Mouse (Mus musculus) gastrocnemius, adult 18-20 months (tissue): Measurements from ENCODE around the gene Zfp213. TPM values are rescaled to one million over a fixed set of nuclear protein-coding genes. Genes with fewer than 3 reads are reported as not detected.
"Not testable (repeated sequence)": the region's sequence is repeated elsewhere in the genome, so short reads cannot be mapped to it uniquely, and the experiment has no call there.

Source experiments
- DNase-seq: peaks from one replicate; pipeline ENCODE4 v3.0.0; 2021; ENCODE audit warnings: low spot score
- long read RNA-seq, 2 experiments: library from polyadenylated mRNA; stranded (forward); transcript quantifications; one replicate each; pipeline ENCODE4 v2.0.0; 2021
- total RNA-seq, 2 experiments: library from RNA; stranded (reverse); gene quantifications; 2 replicates each; pipeline ENCODE4 v1.2.3; 2021

The Zfp213 gene
- 1 to 10 TPM; 2.1 to 2.8 TPM for total RNA-seq
- long read RNA-seq, experiment 1, transcript Zfp213-201 (6 exons, 2,686 nt) = major isoform, 6 of 10 reads
- long read RNA-seq, experiment 1, partial matches to known transcripts = 1 of 10 reads
- long read RNA-seq, experiment 1, other reads (novel, unspliced or antisense) = 3 of 10 reads
- long read RNA-seq, experiment 2, transcript Zfp213-201 (6 exons, 2,686 nt) = major isoform, 6 of 8 reads
- long read RNA-seq, experiment 2, partial matches to known transcripts = 1 of 8 reads
- long read RNA-seq, experiment 2, other reads (novel, unspliced or antisense) = 1 of 8 reads

DNA sequence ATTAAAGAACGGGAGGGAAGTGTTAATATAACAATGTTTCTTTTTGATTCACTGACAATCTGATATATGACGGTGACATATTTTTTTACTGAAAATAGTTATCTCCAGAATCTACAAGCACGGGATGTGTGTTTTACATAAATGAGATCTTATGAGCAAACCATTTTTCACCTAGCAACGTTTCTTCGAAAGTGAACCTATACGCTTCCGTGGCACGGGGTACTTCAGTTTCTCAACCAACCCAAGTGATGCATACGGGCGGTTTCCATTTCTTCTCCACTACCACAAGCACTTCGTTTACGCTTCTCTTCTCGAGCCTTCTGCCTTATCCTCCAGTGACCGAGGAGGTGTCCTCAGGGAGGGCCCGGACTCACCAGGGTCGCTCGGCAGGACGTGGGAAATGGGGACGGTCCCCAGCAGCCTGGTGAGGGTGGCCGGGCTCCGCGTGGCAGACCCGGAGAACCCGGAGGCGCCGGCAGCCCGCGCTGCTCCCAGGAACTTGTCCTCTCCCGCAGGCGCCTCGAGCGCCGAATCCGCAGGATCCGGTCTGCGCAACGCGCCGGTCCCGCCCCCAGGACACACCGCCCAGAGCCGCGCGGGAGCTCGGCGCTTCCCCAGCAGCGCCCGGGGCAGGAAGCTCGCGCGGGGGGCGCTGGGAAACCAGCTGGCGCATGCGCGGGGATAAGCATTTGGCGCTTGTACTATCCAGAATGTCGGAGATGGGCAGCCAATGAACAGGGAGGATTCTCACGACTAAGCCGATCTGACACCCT lies at the start of gene Zfp213:
Gene Zfp213 (minus strand): TSS at position 644 of the 773 bp plus-strand sequence.
- peak; percentile 95 for DNase-seq

DNA sequence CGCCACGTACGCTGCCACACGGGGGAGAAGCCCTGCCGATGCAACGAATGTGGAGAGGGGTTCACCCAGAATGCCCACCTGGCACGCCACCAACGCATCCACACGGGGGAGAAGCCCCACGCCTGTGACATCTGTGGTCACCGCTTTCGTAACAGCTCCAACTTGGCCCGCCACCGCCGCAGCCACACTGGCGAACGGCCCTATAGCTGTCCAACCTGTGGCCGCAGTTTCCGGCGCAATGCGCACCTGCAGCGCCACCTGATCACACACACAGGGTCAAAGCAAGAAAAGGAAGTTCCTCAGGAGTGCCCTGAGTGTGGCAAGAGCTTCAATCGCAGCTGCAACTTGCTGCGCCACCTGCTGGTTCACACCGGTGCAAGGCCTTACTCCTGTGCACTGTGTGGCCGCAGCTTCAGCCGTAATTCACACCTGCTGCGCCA lies 46.3 kb upstream of the Zfp213 start:
- DNase-seq = peak; percentile 30

DNA sequence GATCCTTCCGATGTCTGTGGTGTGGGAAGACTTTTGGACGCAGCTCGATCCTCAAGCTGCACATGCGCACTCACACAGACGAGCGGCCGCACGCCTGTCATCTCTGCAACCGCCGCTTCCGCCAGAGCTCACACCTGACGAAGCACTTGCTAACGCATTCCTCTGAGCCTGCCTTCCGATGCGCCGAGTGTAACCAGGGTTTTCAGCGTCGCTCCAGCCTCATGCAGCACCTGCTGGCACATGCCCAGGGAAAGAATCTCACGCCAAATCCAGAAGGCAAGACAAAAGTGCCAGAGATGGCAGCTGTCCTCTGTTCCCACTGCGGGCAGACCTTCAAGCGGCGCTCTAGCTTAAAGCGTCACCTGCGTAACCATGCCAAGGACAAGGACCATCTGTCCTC lies 45.6 kb upstream of the Zfp213 start:
- DNase-seq = no peak

DNA sequence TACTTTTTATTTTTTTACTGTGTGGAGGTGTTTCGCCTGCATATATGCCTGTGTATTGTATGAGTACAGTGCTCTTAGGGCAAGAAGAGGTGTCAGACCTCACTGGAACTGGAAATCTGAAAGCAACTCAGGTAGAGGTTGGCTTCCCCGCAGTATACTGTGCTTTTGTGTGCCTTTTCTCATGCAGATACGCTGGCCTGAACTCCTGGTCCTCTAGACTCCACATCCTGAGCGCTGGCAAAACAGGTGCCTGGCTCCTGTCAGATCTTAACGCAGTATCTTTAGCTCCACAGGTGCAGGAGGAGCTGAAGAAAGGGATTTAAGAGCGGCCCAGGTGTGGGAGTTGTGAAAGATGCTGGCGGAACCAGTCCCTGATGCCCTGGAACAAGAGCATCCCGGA lies 41.2 kb upstream of the Zfp213 start:
- DNase-seq = no peak

DNA sequence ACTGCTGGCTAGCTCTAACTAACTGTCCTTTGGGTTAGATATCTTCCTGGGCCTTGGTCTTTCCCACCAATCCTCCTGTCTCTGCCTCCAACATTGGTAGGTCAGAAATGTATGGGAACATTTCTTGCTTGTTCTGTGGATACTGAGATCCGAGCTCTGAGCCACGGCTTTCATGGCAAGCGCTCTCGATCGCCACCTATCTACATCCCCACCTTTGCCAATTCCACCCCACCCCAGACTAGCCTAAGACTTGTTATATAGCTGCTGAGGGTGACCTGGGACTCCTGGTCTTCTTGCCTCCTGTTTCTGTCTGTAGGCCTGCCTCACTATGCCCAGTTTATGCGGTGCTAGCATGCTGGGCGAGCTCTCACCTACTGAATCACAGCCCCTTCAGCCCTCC lies 40.4 kb upstream of the Zfp213 start:
- DNase-seq = no peak

DNA sequence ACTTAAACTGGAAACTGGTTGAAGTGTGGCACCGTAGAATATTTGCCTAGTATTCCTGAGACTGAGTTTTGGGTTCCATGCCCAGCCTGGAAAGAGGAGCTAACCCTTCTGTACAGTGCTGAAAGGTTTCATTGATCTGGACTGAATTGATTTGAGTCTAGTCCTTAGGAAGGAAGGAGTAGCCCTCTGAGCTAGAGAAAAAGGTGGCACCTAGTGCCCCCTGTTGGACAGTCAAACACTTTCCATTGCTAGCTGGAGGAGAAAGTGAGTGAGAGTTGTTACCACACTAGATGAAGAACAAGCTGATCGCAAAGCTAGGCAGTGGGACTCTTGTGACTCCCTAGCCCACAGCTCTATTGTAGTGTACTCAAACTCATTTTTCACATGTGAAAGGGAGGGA lies 39.5 kb upstream of the Zfp213 start:
- DNase-seq = no peak

DNA sequence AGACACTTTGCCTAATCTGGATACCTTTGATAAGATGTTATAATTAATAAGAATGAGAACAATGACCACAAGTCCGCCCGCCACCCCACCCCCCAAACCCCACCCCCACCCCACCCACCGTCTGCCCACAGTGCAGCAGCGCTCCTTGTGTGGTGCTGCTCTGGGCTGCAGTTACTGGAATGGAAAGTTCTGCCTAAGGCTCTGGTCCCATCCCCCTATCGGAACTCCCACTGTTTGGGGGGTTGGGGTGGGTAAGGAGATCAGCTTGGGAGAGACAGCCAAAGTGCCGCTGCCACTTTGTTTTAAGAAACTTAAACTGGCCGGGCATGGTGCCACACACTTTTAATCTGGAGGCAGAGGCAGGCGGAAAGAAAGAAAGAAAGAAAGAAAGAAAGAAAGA lies 39.0 kb upstream of the Zfp213 start:
- no peak for DNase-seq

DNA sequence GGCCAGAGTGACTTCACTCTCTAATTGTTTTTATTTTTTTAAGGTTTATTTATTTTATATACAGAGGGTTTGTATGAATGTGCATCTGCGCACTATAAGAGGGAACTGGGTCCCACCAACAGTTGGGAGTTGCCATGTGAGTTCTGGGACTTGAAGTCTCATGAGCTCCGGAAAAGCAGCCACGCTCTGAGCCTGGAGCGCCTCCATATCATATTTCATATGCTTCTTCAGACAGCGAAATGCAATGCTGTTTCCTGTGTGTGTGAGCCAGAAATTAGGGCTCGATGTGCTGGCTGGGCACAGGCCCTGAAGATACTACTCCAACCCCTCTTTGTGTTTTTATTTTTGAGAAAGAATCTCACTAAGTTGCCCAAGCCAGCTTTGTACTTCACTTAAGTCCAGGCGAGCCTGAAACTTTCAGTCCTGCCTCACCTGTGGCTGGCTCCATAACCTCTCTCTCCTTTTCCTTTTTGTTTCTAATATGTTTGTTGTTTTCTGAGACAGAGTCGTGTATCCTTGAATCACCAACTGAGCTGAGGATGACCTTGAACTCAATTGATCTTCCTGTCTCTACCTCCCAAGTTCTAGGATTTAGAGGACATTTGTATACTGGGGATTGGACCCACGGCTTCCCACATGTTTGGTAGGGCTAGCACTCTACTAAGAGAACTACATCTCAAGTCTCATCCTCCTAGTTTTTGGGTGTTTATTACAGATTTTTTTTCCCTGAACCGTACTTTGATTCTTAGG lies 38.0 kb upstream of the Zfp213 start:
- DNase-seq = no peak

DNA sequence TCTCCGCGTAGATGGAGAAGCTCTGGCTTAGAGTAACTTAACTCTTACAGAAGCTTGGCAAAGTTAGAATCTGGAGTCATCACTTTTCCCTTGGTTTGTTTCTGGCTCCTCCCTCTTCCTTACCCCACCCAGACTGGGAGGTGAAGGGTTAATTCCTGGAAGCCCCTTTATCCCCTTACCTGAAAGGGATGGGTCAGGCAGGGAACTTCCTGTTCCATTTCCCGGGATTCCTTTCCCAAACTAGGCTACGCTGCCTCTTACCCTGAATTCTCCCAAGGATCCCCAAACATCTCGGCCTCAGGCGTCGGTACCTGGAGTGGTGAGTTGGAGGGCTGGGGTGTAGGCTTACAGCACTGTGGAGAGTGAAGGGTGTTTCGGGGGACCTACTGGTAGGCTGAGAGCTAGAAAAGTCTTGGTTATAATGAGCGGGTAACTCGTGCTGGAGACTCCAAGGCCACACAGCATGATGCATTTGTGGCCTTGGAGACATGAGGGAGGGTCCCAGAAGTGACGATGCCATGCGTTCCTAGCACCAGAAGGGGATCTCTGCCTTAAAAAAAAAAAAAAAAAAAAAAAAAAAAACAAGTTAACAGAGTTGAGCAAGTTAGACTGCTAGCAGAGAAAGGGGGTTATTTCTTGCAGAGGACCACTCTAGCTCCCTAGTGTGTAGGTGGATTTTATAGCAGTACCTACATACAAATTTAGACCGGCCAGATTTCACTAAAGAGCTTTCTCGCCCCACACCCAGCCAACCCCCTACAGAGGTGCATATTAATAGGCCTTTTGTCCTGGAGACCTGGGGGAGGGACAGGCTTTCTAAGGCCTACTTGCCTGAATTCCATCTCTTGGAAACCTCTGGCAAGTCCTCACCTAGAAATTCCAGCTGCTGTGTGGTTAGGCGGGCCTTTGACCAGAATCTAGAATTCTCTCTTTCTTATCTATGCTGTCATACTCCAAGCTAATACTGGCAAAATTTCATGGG lies 36.9 kb upstream of the Zfp213 start, which contains the start of gene Zscan10:
Gene Zscan10 (plus strand): TSS at position 216 of the 982 bp plus-strand sequence.
- no peak for DNase-seq

DNA sequence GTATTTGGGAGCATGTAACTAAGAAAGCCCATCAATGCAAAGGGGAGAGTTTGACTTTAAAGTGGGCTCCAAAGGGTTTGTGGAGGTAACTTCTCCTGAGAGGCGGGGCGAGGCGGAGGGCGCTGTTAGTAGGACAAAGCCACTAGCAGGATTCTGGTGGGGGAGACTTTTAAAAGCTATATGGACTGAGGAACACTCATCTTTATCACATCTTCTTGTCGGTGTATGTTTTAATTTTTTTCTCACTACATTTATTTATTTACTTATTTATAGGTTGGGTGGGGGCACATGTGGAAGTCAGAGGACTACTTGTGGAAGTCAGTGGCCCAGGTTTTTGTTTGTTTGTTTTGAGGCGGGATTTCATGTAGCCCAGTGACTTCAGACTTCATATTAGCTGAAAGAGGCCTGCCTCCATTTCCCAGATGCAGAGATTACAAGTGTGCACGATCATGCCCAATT lies 35.6 kb upstream of the Zfp213 start:
- no peak for DNase-seq

DNA sequence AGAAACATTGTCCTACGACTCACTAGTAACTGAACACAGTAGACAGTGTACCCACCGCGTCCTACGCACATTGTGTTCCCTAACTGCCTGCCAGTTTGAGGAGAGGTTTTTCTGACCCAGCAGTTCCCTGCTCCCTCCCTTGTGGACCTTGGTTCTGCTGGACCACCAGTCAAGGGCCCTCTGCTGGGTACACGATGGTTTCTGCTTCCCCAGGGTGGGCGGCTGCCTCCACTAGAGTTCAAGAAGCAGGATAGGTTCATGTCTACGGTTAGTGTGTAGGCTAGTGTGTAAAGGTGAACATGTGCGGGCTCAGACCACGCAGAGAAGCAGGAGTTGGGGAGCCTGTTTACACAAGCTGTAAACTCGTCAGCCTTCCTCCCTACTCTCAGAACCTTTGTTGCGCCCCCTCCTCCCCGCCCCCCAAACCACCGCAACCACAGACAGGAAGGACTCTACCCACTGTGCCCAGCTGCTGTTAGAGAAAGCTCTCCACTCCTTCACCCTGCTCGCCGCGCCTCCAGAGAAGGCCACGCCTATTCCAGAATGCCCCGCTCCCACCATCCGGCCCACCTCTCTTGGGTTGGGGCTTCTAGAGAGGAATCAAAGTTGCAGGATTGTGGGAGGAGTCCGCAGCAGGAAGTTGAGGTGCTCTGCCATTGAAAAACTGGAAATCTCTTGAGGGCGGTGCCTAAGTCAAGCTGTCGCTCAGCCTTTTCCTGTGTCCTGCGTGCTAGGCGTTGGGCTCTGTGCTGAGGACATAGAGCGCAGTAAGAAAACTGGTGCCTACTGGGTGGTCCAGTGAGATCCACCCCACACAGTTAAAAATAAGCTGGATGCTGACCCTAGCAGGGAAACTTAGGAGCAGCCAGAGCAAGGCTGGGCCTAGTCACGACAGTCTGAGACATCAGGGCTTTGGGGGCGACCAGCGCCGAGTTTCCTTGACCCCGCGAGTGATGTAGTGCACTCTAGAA lies 34.8 kb upstream of the Zfp213 start, which contains the start of gene Zfp13:
Gene Zfp13 (minus strand): TSS at position 906 of the 971 bp plus-strand sequence.
- DNase-seq = peak; percentile 83

DNA sequence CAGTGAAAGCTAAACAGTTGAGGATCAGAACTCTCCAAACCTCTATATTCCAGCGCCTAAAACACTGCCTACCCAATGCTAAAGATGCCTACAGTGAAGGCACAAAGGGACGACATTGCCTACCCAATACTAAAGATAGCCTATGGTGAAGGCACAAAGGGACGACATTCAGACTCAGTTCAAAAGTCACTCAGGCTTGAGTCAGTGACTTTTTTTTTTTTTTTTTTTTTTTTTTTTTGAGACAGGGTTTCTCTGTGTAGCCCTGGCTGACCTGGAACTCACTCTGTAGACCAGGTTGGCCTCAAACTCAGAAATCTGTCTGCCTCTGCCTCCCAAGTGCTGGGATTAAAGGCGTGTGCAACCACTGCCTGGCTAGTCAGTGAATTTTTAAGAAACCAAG lies 31.1 kb upstream of the Zfp213 start:
- DNase-seq = not testable (repeated sequence)

DNA sequence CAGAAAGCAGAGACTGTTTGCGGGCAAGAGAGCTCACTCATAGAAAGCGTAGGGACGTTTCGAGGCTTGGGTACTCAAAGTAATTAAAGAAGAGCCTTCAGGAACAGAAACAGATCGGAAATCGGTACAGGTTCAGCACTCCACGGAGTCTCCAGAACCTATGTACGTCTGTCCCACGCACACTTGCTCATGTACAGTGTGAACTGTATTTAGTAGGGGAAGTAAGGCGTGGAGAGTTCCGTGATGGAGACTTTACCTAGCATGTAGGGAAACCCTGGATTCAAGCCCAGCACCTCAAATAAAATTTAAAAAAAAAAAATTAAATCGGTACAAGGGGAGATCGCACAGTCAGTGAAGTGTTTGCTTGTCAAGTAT lies 28.9 kb upstream of the Zfp213 start:
- no peak for DNase-seq

DNA sequence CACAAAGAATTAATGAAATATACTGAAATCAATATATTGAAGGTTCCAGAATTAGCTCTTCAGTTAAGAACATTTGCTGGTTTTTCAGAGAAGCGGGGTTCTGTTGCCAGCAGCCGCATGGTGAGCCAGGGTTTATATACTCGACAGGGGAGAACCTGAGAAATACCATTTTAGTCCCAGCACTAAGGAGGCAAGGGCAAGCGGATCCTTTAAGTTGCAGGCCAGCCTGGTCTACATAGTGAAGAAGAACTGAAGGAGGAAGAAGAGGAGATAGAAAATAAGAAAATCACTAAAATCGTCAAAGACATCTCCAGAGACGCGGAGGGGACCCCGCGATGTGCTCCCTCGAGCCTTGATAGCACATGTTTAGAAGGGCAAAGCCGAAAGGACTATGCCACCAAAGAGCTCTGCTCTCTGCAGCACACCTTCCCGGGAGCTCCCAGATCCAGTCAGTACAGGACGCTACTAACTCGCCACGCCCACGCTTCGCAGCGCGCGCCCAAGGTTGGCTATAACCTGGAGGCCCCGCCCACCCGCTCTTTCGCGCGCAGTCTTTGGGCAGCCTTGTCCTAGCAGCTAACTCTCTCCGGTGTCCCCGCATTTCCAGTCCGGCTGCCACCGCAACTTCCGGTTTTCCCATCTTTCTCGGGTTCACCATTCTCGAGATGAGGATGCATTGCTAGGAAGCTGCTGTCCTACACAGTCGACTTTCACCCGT lies 28.3 kb upstream of the Zfp213 start:
- DNase-seq = peak; percentile 93

DNA sequence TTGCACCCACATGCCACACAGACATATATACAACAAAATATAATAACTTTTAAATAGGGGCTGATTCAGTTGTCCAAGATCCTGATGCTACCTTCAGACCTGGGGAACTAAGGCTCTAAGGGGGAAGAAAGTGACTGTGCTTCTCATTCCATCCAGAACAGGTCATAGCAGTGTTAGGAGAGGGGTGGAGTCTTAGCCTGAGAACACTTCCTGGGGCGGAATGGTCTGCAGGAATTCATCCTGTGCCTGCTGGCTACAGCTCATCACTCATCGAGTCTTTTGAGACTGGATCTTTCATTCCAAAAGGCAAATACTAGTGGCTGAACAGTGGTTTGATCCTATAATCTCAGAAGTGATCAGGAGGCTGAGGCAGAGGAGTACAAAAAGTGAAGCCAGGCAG lies 23.2 kb upstream of the Zfp213 start:
- DNase-seq = no peak

DNA sequence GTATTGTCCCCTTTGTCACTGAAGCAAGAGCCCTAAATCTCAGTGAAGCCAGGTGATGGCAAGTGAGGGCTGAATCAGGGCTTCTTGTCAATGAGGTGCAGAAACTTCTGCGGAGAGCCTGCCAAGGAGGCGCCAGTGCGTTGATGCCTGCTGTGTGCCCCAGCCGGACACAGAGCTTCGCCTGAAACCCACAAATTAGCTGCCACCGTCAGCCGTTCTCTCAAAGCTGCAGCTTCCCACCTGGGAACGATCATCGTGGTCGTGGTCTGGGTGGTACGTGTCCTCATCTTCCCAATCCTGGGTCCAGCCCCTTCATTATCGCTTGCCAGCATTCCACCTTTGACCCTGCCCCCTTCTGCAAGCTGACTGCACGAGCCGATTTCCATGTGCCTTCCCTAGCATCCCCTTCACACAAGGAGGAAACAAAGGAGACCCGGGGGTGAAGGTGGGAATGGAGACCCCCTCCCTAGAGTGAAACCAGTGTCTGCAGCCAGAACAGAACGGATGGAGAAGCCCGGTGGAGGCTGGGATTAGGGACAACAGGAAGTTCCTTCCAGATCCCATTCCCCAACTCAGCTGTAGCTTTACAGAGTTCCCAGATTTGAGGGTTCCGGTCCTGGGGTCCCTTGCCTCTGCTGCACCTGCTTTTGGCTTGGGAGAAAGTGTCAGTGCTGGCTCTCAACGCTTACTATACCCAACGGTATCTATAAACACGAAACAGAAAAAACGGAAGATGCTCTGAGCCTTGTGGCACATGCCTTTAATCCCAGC lies 21.9 kb upstream of the Zfp213 start:
- peak; percentile 58 for DNase-seq

DNA sequence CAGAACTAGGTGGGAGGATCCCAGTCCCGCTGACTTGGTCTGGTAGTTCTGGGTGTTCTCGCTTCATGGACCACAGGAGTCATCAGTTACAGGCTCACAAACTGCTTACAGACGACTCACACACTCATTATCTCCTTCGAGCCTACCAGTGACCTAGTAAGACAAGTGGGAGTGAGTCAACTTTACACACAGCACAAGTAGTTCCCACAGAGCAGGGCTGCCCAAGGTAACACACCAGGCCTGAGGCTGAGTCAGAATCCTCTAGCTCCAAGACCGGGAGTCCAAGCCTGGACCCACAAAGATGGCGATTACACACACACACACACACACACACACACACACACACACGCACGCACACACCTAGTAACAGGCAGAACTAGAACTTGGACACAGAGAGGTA lies 20.7 kb upstream of the Zfp213 start:
- no peak for DNase-seq

DNA sequence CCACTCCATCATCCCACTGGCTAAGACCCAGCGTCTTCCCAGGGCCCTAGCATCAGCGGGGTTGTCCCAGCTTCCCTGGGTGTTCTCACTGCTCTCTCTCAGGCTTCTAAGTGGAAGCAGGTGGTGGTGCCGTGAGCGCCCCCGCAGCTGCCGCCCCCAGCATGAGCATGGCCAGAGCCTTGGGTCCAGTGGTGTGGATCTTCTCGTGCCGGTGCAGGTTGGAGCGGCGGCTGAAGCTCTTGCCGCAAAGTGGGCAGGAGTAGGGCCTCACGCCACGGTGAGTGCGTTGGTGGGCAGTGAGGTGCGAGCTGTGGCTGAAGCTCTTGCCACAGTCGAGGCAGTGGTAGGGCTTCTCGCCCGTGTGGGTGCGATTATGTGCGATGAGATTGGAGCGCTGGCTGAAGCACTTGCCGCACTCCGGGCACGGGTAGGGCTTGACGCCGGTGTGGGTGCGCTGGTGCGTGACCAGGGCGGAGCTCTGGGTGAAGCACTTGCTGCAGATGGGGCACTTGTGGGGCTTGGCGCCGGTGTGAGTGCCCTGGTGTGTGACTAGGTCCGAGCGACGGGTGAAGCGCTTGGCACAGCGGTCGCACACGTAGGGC lies 12.0 kb upstream of the Zfp213 start:
- DNase-seq = no peak
